Mouse (Mus musculus) small intestine, adult 2 months (tissue): ENCODE measurements around the gene Nrp2. TPM values are rescaled to one million over a fixed set of nuclear protein-coding genes. Genes with fewer than 3 reads are reported as not detected.

Source experiments
- H3K27ac ChIP-seq: fragments of 200-500 bp; 2 replicates; pipeline ENCODE4 v1.5.1; 2012; ENCODE audit warnings: low read depth, low read length, control low read depth, inconsistent platforms; ENCODE audit not compliant: insufficient read depth
- H3K27me3 ChIP-seq: fragments of 200-500 bp; 2 replicates; pipeline ENCODE4 v1.6.1; 2012; ENCODE audit warnings: mild to moderate bottlenecking, moderate library complexity, low read length, inconsistent platforms; ENCODE audit not compliant: control insufficient read depth, insufficient read depth
- H3K36me3 ChIP-seq: fragments of 200-500 bp; 2 replicates; pipeline ENCODE4 v1.6.1; 2012; ENCODE audit warnings: mild to moderate bottlenecking, low read length, control low read depth, inconsistent platforms; ENCODE audit not compliant: control insufficient read depth, insufficient read depth
- H3K4me1 ChIP-seq: fragments of 200-500 bp; 2 replicates; pipeline ENCODE4 v1.6.1; 2012; ENCODE audit warnings: low read length, inconsistent platforms, mixed read lengths; ENCODE audit not compliant: control insufficient read depth, insufficient read depth, insufficient read length
- H3K4me3 ChIP-seq: fragments of 200-500 bp; 2 replicates; pipeline ENCODE4 v1.5.1; 2012; ENCODE audit warnings: low read depth, mild to moderate bottlenecking, control low read depth, inconsistent platforms, low read length, moderate library complexity
- CTCF ChIP-seq: fragments of 200-500 bp; IDR thresholded peaks from 2 replicates; pipeline ENCODE4 v1.5.1; 2012; ENCODE audit warnings: low read depth, mild to moderate bottlenecking, control low read depth, inconsistent platforms, low read length, moderate library complexity, mixed read lengths; ENCODE audit not compliant: insufficient replicate concordance, insufficient read length; ENCODE audit errors: extremely low read depth
- POLR2A ChIP-seq: fragments of 200-500 bp; IDR thresholded peaks from 2 replicates; pipeline ENCODE4 v1.6.1; 2012; ENCODE audit warnings: low read depth, mild to moderate bottlenecking, control low read depth, inconsistent platforms, low read length, moderate library complexity
- WGBS: fragments of 180-500 bp; shearing (Covaris S2); methylation state at CpG from one replicate; pipeline ENCODE4 v1.1.7; 2018; 5-methylcytosine and 5-hydroxymethylcytosine counted together
- polyA plus RNA-seq: library from polyadenylated mRNA; depleted of rRNA; stranded (reverse); fragments of >200 nt; gene quantifications from 2 replicates; pipeline ENCODE4 v1.2.3, GENCODE M21; 2012

The Nrp2 gene
- polyA plus RNA-seq, 1 experiment: 6.6 TPM

DNA sequence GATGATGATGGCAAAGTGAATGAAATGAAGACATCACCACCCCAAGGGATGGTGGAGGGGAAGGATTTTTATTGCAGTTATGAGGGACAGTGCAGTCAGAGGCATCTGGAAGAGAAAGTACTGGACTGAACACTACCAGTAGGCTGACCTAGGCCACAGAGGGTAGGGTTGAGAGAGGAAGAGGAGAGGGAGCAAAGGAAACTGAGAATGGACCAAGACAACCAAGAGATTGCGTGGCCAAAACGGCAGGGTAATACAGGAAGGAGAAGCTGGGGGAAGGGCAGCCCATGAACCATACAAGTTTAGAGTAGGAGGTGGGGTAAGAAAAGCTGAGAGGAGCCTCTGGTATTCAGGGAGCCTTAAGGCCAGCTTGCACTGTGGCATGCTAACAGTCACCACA is 23.6 kb upstream of the Nrp2 start:
- no peaks in the 10 kb centered on the region for H3K27me3 ChIP-seq
- H3K27ac ChIP-seq: no peak overlapping the region
- TF ChIP-seq CTCF (no peak), POLR2A (no peak)
- WGBS: 76% methylated on average over 2 of the region's 2 CpGs
- H3K36me3 ChIP-seq: no peaks in the 10 kb centered on the region
- no peaks in the 10 kb centered on the region for H3K4me1 ChIP-seq
- H3K4me3 ChIP-seq: no peak overlapping the region

DNA sequence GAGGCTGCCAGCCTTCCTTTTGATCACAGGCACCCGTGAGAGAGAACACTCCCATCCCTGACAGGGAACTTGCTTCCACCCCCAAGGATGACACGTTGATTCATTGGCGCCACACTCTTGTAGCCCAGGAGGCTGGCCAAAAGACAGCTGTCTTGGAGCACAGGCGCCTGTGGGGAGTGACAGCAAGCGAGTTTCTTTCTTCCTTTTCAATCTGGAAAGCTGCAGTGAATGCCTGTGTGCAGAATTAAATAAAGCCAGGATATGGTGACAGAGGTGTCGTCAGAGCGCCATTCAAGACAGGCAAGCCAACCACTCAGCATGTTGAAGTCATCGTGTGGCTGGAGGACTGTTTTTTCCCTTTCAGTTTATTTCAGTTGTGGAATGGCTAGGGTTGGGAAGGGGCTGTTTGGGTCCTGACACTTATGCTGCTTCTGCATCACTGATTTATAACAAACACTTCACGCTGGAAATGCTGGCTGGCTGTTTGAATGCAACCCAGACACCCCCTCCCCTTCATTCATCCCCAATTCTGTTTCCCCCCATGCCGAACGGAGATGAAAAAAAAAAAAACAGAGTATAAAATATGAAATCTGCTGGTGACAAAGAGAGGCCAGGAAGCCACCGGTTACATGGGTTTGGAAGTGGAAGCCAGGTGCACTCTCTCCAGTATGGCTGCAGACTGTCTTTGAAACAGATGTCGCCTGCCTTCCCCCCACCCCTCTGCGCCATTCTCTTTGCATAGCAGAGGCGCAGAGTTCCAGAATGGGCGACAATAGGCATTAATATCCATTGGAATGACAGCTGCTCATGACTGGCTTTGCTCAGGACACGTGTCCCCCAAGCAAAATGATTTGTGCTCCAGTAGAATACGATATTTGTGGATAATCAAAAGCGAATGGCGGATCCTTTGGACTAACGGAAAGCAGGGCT is 20.4 kb upstream of the Nrp2 start:
- H3K4me1 ChIP-seq: no peaks in the 10 kb centered on the region
- H3K27me3 ChIP-seq: no peaks in the 10 kb centered on the region
- TF ChIP-seq POLR2A: no peak
- TF ChIP-seq CTCF: no peak
- no peak overlapping the region for H3K27ac ChIP-seq
- H3K4me3 ChIP-seq: no peak overlapping the region
- 76% methylated on average over 21 of the region's 21 CpGs for WGBS
- H3K36me3 ChIP-seq: no peaks in the 10 kb centered on the region

DNA sequence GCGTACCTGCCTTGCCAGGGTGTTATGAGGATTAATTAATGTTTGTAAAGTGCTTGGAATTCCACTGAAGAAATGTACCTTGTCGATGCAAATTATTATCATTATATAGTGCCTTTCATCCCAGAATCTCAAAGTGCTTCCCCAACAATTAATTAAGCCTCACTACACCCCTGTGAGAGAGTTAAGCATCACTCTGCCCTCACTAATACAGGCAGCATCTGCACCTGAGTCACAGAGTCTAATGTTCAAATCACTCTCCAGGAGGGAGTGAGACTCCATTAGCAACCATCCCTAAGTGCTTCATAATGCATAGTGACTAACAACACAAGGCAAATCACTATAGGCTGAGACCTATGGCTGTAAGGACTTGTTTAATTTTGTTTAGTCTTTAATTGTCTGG is 19.6 kb upstream of the Nrp2 start:
- Histone ChIP-seq H3K4me1 (no peaks in the 10 kb centered on the region), H3K27ac (no peak overlapping the region), H3K27me3 (no peaks in the 10 kb centered on the region), H3K4me3 (no peak overlapping the region), H3K36me3 (no peaks in the 10 kb centered on the region)
- no peak for TF ChIP-seq CTCF
- TF ChIP-seq POLR2A: no peak
- 83% methylated on average over 2 of the region's 2 CpGs for WGBS

DNA sequence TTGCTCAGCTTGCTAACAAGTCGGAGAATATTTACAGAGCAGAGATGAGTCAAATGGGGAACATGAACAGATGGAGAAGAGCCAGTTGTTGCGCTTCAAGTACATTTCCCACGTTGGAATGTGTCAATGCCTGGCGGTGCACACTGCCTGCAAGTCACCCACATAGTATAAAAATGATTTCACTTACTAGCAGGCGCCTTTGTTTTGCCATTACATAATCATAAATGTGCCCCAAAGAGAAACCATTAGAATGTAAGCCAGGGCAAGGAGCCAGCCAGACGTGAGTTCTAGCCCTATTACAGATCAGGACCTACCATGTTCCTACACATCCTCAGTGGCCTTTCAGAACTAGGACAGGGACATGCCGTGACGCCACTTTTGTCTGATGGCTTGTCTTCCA is 15.6 kb upstream of the Nrp2 start:
- no peak overlapping the region for H3K4me3 ChIP-seq
- no peak overlapping the region for H3K27ac ChIP-seq
- H3K36me3 ChIP-seq: no peaks in the 10 kb centered on the region
- no peaks in the 10 kb centered on the region for H3K27me3 ChIP-seq
- no peak for TF ChIP-seq POLR2A
- no peak for TF ChIP-seq CTCF
- H3K4me1 ChIP-seq: no peaks in the 10 kb centered on the region
- 63% methylated on average over 8 of the region's 8 CpGs for WGBS

DNA sequence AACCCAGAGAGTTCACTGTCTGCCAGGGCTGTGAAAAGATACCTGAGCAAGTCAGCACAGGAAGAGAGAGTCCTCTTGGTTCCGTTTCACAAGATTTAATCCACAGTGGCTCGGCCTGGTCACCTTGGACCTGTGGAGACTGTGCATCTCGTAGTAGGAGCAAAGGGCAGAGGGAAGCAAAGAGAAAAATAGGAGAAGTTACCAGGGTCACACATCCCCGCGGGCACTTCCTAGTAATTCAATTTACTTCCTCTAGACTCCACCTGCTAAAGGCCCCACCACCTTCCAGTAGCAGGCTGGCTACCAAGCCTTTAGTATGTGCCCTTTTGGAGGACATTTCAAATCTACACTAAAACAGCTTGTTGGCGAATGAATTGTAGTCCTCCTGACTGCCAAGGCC is 11.9 kb upstream of the Nrp2 start:
- Histone ChIP-seq H3K4me1 (no peaks in the 10 kb centered on the region), H3K4me3 (no peak overlapping the region), H3K27ac (no peak overlapping the region), H3K27me3 (no peaks in the 10 kb centered on the region; the same call in 1 of the 2 replicates), H3K36me3 (no peaks in the 10 kb centered on the region)
- 67% methylated on average over 6 of the region's 6 CpGs for WGBS
- no peak for TF ChIP-seq CTCF
- no peak for TF ChIP-seq POLR2A

DNA sequence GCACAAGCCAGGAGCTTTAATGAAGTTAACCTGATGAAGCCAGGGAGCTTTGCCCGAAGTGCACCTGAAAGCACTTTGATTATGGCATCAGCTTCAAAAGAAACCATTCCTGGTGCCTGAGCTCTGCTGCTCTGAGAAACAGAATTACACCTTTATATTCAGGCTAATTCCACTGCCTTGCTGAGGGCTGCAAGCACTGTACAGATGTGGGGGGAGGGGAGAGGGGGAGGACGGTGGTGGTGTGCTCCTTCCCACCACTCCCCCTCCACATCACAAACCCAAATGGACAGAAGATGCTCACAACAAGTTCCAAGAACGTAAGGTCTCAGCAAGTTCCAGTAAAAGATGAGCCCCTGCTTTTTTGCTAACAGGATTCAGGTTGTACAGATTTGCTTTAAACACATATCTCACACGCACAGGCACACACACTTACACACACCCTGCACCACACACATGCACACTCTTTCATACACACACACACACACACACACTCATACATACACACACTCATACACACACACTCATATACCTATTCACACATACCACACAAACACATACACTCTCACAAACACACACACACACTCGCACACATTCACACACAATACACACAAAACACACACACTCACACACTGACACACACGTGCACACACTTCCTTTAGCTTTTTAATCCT is 6.6 kb upstream of the Nrp2 start:
- TF ChIP-seq POLR2A (no peak), CTCF (no peak)
- no peaks in the 10 kb centered on the region for H3K36me3 ChIP-seq
- H3K27me3 ChIP-seq: peaks cover 10% of the 10 kb centered on the region
- 54% methylated on average over 6 of the region's 6 CpGs for WGBS
- no peak overlapping the region for H3K4me3 ChIP-seq
- H3K4me1 ChIP-seq: peaks cover 2% of the 10 kb centered on the region; the same call in 1 of the 2 replicates
- H3K27ac ChIP-seq: no peak overlapping the region

DNA sequence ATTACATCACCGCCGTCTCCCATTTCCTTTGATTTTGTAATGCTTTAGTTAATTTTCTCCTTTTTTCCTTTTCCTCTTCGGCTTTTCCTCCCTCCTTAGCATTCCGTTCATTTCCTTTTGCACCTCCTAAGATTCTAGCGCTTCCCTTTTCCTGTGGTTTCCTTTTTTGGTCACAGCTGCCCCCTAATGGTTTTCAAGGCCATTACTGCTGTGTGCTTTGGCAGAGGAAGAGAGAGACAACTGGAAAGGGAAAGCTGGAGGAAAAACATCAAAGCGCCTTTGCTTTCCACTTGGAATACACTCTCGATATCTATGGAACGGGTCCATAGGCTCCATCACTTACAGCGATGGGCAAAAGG is 6.1 kb upstream of the Nrp2 start:
- TF ChIP-seq CTCF: no peak
- no peak for TF ChIP-seq POLR2A
- no peak overlapping the region for H3K27ac ChIP-seq
- peaks cover 12% of the 10 kb centered on the region for H3K27me3 ChIP-seq
- peaks cover 2% of the 10 kb centered on the region; the same call in 1 of the 2 replicates for H3K4me1 ChIP-seq
- no peaks in the 10 kb centered on the region for H3K36me3 ChIP-seq
- WGBS: 8% methylated on average over 9 of the region's 9 CpGs
- H3K4me3 ChIP-seq: no peak overlapping the region
